Mouse (Mus musculus) hematopoietic stem cell, adult 5-6 weeks (primary cell): ENCODE data around the gene Sema3a. TPM values are rescaled to one million over a fixed set of nuclear protein-coding genes. Genes with fewer than 3 reads are reported as not detected.

Experiments used
- ATAC-seq, 2 experiments: fragments of 125-278 bp in 1 of 2; replicated peaks in 1 of 2; 2 replicates each; pipeline ENCODE4 v1.8.0; 2016 to 2017; ENCODE audit warnings: inconsistent platforms in 2 of 2, mild to moderate bottlenecking in 2 of 2, moderate number of reproducible peaks in 2 of 2, low read depth in 1 of 2, moderate TSS enrichment in 1 of 2; ENCODE audit not compliant: low FRiP score in 2 of 2, poor library complexity in 2 of 2, severe bottlenecking in 2 of 2, insufficient read depth in 1 of 2, low TSS enrichment in 1 of 2
- total RNA-seq: library from RNA; stranded (forward); fragments of 172-1452, 232-1000 nt; gene quantifications from 2 replicates; pipeline ENCODE4 v1.2.3, GENCODE M21; 2017

Gene Sema3a
- total RNA-seq, result not detected in 2 replicates

DNA sequence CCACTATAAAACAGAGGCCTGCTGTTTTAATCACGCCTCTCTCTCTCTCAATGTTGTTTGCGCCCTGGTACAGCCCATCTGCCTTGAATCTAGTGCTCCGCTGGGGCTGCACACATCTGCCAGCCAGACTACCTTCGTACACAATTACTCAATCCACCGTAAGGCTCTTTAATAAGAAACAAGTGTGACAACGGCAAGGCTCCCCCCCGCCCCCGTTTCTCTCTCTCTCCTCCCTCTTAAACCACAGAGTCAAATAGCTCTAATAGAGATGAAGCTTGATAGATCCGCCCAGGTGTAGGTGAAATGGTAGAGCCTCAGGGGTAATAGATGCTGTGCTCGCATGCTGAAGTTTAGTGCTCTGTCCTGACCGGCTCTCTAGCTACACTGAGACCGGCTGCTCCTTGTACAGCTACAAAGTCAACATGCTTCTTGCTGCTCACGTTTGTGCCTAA is at the start of gene Sema3a:
Sema3a (plus strand) TSS at position 174 of the 452 bp plus-strand sequence.
- ATAC-seq, result no peak

DNA sequence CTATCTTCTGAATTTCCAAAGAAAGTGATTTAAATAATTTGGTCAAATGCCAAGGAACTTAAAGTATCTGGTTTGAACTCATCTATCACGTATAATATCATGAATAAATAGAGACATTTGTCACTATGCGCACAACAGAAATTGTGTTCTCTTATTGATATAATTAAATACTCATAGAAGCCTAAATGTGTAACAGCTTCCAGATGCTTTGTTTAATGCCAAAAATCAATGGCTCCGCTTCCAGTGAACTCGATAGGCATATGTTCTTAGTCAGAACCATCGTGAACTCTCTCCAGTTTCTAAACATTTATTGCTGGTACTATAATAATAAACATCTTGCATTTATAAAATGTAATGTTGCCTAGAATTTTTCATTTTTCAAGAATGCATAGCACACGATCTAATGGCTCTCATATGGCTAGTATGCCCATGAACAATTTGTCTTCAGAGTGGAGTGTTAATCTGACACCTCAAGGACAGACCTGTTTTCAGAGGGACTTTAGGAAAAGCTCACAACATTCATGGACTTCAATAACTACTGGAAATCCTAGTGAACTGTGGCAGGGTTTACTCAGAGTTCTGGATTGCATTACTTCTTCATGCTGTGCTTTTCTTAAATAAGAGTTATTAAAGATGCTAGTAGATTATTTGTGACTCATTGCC is 40.3 kb upstream of the Sema3a start:
- no peak for ATAC-seq

DNA sequence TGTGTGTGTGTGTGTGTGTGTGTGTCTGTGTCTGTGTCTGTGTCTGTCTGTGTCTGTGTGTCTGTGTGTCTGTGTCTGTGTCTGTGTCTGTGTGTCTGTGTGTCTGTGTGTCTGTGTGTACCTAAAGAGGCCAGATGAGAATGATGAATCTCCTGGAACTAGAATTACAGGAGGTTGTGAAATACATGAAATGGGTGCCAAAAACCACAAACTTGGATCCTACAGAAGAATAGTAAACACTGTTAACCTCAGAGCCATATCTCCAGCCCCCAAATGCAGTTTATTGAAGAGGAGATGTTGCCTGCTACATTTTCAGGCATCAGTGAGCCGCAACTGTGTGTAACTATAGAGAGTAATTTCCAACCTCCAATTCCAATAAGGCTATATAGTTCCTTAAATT is 34.8 kb upstream of the Sema3a start:
- no peak for ATAC-seq

DNA sequence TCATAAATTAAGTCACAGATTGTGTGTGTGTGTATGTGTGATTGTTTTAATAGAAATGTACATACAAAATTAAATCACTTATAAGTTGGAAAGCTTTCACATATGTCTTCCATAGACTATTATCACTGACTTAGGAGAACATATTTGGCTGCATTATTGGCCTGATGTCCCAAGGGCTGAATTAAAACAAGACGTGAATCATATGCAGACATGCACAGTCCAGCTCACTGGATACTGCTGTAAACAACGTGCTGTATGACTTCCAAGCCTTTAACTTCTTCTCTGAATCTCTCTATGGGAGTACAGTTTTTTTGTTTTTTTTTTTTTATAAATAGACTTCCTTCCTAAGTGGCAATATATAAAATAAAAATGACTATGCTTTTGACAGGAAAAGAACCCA is 15.7 kb upstream of the Sema3a start:
- ATAC-seq, result no peak

DNA sequence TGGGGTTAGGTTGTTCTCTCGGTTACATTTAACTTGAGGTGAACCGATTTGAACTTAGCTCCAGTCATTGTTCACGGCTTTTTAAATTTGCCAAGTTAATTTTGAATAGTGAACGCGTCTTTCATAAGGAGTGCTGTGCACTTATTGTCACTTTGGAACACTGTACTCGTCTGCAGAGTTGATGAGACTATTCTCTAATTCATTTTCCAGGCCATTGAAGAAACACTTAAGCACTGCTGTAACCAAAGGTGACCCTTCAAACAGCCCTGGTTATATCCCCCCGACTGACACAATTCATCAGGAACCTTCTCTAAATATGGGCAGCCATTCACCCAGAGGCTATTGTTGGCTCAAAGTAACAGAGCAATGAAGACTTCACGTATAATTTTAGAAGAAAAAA is 8.0 kb upstream of the Sema3a start:
- ATAC-seq, result no peak

DNA sequence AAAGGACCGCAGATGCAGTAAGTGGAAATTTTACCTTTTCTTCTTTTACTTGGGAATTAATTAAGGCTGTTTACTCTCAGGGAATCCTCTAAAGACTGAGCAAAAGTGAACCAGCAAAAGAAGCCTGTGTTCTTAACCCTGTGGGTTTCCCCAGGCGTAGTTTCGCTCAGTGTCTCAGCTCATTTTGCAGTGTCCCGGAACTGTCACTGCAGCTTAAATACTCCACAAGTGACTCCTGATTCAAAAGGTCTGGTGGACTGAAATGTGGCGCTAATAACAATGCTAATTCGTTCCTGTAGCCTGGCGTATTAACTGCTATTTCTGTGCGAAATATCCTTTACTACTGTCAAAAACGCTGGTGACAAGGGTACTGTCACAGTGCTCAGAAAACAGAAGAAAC is 543 bp downstream of the Sema3a start:
- no peak for ATAC-seq

DNA sequence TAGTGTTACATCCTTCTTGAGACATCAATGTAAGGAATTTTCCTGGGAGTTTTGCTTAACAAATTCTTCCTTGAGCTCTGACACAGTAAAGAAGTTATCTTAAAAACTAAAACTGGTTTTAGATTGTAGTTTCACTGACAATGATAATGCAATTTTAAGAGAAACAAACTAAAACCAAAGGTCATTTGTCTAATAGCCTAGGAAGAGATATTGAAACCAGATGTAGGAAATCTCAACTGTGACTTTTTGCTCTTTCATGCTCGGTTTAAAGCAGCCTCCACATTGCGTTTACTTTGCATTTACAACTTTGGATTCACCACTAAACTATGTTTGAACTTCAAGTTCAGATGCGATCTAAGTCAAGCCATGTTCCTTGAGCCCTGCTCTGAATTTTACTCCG is 982 bp downstream of the Sema3a start:
- ATAC-seq, result no peak

DNA sequence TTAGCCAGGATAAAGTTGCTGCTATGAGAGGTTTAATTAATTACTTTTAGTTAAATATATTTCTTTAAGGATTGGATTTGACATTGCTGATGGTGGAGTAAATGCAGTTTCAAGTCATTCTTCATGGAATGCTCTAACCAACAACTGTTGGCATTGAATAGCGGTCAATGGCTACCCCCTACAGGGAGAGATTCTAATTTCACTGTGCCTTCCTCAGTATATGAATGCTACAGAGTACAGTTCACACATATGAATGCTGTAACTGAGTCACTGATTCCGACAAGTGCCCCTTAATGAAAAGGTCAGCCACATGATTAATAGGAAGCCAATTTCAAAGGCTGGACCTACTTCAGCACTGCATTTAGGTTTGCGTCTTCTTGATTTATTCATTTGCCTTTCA is 1.9 kb downstream of the Sema3a start:
- ATAC-seq, result no peak

DNA sequence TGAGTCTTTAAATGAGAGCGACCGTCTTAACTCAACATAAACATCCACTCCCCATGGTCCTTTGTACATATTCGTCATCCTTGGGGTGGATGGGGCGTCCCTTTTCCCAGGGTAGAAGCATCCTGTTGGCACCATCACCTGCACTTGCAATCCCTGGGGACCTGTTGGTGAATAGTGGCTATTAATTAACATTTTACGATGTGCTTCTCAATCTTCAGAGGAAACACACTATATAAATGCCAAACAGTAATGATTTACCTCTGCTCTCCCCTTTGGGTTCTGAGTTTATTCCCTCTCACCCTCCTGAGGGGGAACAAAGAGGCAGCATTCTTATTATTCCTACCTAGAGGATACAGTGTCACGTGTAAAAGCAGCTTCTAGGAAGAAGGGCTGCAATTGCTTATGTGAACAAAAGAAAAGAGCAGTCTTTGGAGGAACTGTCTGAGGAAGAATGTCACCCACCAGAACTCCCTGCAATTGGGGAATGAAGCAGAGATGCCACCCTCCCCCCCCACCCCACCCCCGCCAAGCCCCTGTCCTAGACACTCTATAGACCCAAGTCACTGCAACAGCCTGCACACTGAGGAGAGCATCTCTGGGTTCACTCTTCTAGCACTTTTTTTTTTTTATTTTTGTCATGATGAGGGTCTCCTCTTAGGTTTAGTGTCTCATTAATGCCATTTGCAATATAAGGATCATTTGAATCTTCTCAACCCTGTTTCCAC is 19.7 kb downstream of the Sema3a start:
- no peak for ATAC-seq

DNA sequence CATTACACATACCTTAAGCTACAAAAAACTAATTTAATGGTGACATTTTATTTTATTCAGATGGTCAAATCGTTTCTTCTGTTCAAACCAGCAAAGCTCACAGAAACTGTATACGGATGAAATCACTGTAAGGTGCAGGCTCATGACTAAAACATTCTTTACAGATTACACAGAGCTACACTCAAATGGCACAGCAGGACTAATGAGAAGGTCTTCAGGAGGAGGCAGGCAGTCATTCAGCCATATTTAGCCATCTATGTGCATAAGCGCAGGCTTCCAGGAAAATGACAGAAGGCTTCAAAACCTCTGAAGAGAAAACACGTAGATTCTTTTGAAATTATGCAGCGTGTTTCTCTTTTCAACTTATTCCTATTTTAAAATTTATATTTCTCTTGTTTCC is 24.7 kb downstream of the Sema3a start:
- ATAC-seq, result no peak

DNA sequence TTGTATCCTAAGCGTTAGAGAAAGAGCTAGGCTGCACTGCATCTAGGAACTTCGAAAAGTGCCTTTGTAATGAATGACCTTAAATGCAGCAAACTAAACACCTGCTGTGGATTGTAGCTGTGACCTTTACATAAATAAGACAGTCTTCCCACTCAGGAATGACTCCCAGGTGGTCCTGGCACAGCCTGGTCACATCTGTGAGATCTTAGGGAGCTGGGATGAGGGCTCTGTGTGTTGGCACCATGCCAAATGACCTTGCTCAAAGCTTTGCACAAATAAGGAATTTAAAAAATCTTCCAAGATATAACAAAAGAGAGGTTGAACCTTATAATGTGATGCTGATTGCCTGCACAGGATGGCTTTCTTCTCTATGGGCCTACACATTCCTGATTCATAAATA is 25.8 kb downstream of the Sema3a start:
- no peak for ATAC-seq

DNA sequence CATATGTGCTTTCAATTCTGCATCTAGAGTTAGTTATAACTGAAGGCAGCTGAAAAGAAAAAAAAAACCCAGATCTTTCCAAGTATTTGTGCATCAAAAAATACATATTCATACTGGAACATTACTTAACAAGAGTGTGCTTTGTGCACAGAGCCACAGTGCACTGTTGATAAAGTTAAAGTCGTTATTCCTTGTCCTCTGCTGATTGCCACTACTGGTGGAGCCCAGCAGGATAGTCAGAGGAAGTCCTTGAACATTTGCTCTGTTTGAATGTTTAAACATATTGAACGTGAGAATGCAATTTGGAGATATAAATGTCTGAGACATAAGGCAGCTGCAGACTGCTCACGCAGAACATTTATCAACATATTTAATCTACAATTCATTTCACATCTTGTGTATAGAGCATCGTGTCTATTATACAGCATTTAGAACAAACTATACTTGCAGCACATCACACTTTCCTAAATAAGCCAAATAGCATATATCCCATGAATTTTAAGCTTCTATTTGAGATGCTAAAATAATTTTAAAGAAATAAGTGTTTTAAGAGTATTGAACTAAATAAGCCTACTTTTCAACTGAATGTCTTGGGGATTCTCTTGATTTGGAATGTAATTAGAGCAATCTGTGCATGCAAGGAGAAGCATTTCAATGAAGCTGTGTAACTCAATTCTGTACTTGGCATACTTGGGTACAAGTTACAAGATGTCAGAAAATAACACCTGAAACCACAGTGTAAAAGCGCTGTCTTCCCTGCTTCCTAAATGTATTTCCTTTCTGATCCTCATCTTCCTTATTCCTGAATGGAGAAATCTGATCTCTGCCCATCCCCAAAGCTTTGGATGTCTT is 32.8 kb downstream of the Sema3a start:
- no peak for ATAC-seq

DNA sequence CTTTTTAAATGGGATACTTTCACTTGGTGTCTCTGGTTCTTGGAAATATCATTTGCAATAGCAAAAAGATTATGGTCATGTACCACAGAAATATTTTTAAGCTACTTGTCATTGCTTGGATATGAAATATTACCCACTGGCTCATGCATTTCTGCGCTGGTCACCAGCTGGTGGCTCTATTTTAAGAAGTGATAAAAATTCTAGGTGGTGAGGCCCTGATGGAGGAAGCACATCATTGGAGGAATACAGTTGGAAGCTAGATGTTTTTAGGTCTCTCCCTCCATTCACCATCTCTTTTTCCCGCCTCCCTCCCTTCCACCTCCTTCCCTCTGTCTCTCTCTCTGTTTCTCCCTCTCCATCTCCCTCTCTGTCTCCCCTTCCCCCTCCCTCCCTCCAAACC is 57.0 kb downstream of the Sema3a start:
- no peak for ATAC-seq

DNA sequence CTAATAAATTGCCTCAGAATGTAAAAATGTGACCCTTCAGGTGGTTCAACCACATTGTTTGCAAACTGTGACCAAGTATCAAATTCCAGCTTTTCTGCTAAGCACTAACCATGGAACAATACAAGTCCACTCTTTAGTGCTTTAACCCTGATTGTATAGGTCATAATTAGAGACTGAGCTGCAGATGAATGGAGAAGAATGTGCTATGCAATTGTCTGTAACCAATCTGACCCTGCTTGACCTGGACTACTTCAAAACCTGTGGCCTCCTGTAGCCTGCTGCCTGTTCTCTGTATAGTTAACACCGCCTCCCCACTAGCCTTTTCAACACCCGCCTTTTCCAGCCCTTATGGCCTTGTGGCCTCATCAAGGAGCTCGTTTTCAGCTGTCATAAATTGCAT is 72.7 kb downstream of the Sema3a start:
- no peak for ATAC-seq

DNA sequence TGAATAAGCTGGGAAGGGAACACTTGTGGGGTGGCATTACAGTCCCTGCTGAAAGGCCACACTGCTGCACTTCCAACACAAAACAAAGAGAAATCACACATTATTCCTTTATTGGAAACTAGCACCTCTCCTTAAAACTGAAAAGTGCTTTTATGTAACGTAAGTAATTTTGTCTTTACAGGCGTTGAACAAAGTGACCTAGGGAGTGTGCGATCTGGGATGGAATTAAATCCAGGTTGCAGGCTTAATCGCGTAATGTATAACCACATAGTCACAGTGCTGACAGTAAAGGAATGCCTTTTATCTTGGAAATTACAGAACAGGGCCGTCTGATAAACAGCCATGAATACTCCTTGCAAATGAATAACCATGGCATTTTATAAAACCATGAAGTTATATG is 74.5 kb downstream of the Sema3a start:
- ATAC-seq, result no peak

DNA sequence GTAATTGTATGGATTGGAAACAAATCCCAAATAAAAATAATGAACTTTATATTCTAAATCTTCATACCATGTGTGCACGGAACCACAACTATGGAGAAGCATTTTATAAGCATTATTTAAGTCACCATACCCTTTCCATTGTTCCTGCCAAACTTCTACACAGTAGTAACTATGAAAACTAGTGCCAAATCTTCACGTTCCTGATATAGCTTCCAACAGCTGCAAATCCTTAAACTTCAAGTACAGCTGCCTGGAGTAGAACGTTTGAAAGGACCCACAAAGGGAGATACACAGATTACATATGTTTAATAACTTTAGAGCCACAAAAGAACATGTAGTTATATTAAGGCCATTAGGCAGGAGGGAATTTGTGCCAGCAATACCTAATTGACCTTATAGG is 130.1 kb downstream of the Sema3a start:
- ATAC-seq, result no peak

DNA sequence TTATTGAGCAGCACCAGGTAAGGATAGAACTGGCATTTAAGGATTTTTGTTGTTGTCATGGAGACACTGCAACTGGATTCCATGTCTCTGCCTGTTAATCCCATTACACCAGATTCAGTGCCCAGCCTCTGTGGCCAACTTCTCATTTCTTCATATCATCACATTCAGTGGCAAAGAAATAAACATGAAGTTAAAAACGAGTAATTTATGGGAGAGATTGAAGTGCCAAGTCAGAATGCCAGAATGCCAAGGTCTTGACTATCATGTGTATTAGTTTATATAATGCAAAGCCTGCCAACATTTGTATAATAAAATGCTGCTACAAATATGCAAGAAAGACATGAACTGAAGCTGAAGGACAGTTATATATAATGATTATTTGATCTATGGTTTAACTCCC is 131.1 kb downstream of the Sema3a start:
- no peak for ATAC-seq

DNA sequence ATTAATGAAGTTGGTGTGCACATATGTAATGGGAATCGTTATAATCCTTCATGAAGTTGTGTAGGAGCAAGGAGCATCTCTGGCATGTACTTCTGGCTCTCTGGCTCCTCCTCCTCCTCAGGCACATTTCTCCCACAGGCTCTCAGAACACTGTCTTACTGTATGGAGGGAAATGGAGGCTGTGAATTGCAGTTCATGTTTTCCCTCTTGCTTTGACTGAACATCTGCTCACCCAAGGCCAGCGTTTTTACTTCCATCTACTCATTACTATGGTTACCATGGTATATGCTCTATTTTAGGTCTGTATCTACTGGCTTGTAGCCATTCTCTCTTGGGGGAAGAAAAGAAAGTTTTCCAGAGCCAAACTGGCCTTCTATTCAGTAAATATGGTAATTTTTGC is 137.9 kb downstream of the Sema3a start:
- no peak for ATAC-seq
